In the genomic region with DNA sequence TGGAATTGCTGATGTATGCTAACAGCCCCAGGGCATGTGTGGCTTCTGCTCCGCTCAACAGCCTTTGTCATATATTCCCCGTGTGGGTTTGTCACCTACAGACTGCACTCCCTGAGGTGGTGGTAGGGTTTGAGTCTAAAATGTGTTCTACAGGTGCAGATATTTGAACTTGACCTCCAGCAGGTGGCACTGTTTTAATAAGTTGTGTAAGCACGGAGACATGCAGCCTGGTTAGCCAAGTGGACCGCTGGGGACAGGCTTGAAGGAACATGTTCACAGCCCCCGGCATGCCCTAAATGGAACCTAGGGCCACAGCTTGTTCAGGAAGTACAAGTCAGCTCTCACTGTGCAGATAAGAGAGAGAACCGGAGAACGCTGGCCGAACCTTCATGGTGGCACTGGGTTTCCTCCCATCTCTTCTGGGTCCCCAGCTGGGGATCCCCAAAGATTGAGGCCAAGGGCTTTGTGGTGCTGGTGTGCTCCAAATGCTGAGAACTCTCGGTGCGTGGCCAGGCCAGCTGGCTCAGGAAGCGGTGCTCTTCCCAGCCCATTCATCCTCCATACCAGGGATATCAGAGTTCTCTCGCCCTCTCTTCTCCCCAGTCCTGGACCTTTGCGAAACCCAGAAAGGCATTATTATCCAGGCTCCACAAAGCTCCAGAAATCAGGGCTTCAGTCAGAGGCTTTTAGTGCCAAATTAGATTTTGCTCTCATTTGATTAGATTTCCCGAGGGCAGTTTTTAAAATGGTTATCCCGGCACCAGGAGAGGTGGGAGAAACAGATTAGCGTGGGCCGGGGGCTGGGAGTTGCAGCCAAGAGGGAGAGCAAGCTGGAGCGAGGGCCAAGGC, we compare ENCODE assay signal across 8 mouse cellular contexts. TPM values are rescaled to one million over a fixed set of nuclear protein-coding genes. Genes with fewer than 3 reads are reported as not detected.
A peak's percentile ranks its signal among the peaks of the same experiment; 100 is the strongest.
DNase-seq lines count a peak whose midpoint lies in the region; TF ChIP-seq lines count a peak whose summit lies in the region.

No protein-coding gene starts in this region.

- H3K4me3 ChIP-seq in left cerebral cortex, adult 2 months = no peak overlapping the region

- DNase-seq in left cerebral cortex, adult 2 months (ENCODE audit: extremely low spot score in 1 of 2, low spot score in 2 of 2) = no peak
- no peak for DNase-seq in left cerebral cortex, adult 11 months (ENCODE audit: low spot score)
- DNase-seq in R1 (ENCODE audit: low read depth, low spot score) = peak; percentile 85
- DNase-seq in forelimb bud, embryonic 11.5 days (ENCODE audit: low read depth, low spot score) = peak; percentile 60
- DNase-seq in kidney, postnatal 14 days = peak; percentile 56
- peak; percentile 44 for DNase-seq in retina, adult 2 months (ENCODE audit: low read depth, low spot score)
- DNase-seq in urinary bladder, adult 18-20 months (ENCODE audit: low spot score in 2 of 2) = no peak
- no peak for DNase-seq in urinary bladder, postnatal 4 days (ENCODE audit: low spot score in 2 of 2)

- intact Hi-C loops in left cerebral cortex, adult 2 months (cut with DNase I) = no loop called here

- TF ChIP-seq CTCF in left cerebral cortex, adult 2 months (IDR thresholded peaks at IDR 0.05) = peak; percentile 45

- no peak overlapping the region; the same call in 1 of the 2 replicates for H3K27ac ChIP-seq in left cerebral cortex, adult 2 months

RNA-seq across cellular contexts. Expression of a gene that starts 57.8 kb away (rescaled TPM):
- 100 to 1,000 TPM; 100 to 102 TPM for total RNA-seq in left cerebral cortex, adult 2 months (2021)

Comparison
In these comparisons a context has a peak if more than half of its experiments do, and no peak if none do; other contexts are left out.
1. DNase-seq: peak in R1 (single experiment), forelimb bud, embryonic 11.5 days (single experiment), kidney, postnatal 14 days (single experiment) and retina, adult 2 months (single experiment); none in left cerebral cortex, adult 2 months (0 of 2), left cerebral cortex, adult 11 months (single experiment), urinary bladder, adult 18-20 months (0 of 2) and urinary bladder, postnatal 4 days (0 of 2).